Mouse (Mus musculus): Measurements from ENCODE around the gene Btbd10.

The Btbd10 gene

GRCm38 (mm10) chr7:113368746-113369619 is at the start of gene Btbd10:
Gene Btbd10, minus strand, starts transcription at chr7:113369392.
- DNase-seq (ENCODE audit: low spot score) = peak; percentile 97

- no peak for DNase-seq (ENCODE audit: low spot score)
Measured at GRCm38 (mm10) chr7:113416536-113416935, 47.3 kb upstream of the Btbd10 start.

GRCm38 (mm10) chr7:113415256-113415655 is 46.1 kb upstream of the Btbd10 start:
- no peak for DNase-seq (ENCODE audit: low spot score)

GRCm38 (mm10) chr7:113408712-113409111 is 39.5 kb upstream of the Btbd10 start:
- no peak for DNase-seq (ENCODE audit: low spot score)

- no peak for DNase-seq (ENCODE audit: low spot score)
Measured at GRCm38 (mm10) chr7:113398083-113398482, 28.9 kb upstream of the Btbd10 start.

GRCm38 (mm10) chr7:113396661-113397060 is 27.5 kb upstream of the Btbd10 start:
- DNase-seq (ENCODE audit: low spot score) = no peak

- no peak for DNase-seq (ENCODE audit: low spot score)
Measured at GRCm38 (mm10) chr7:113391619-113392018, 22.4 kb upstream of the Btbd10 start.

GRCm38 (mm10) chr7:113388470-113388869 is 19.3 kb upstream of the Btbd10 start, which contains the start of gene Pth:
Gene Pth, minus strand, starts transcription at chr7:113388570.
- no peak for DNase-seq (ENCODE audit: low spot score)

- peak; percentile 65 for DNase-seq (ENCODE audit: low spot score)
Measured at GRCm38 (mm10) chr7:113377875-113378658, 8.9 kb upstream of the Btbd10 start.

- DNase-seq (ENCODE audit: low spot score) = no peak
Measured at GRCm38 (mm10) chr7:113372682-113373081, 3.5 kb upstream of the Btbd10 start.

- peak; percentile 69 for DNase-seq (ENCODE audit: low spot score)
Measured at GRCm38 (mm10) chr7:113369620-113370340, 588 bp upstream of the Btbd10 start.

- DNase-seq (ENCODE audit: low spot score) = no peak
Measured at GRCm38 (mm10) chr7:113367440-113367839, 1.8 kb downstream of the Btbd10 start.

GRCm38 (mm10) chr7:113349089-113349488 is 20.1 kb downstream of the Btbd10 start:
- no peak for DNase-seq (ENCODE audit: low spot score)

GRCm38 (mm10) chr7:113347694-113348093 is 21.5 kb downstream of the Btbd10 start:
- no peak for DNase-seq (ENCODE audit: low spot score)

- no peak for DNase-seq (ENCODE audit: low spot score)
Measured at GRCm38 (mm10) chr7:113347271-113347670, 21.9 kb downstream of the Btbd10 start.

GRCm38 (mm10) chr7:113335250-113335649 is 33.9 kb downstream of the Btbd10 start:
- DNase-seq (ENCODE audit: low spot score) = no peak

GRCm38 (mm10) chr7:113334036-113334435 is 35.2 kb downstream of the Btbd10 start:
- no peak for DNase-seq (ENCODE audit: low spot score)

- DNase-seq (ENCODE audit: low spot score) = no peak
Measured at GRCm38 (mm10) chr7:113320128-113320527, 49.1 kb downstream of the Btbd10 start.

- DNase-seq (ENCODE audit: low spot score) = peak; percentile 60
Measured at GRCm38 (mm10) chr7:113311784-113312183, 57.4 kb downstream of the Btbd10 start.

GRCm38 (mm10) chr7:113310136-113310535 is 59.1 kb downstream of the Btbd10 start:
- no peak for DNase-seq (ENCODE audit: low spot score)

- DNase-seq (ENCODE audit: low spot score) = no peak
Measured at GRCm38 (mm10) chr7:113297813-113298212, 71.4 kb downstream of the Btbd10 start.
